Mouse (Mus musculus) limb, embryonic 12.5 days (tissue): Measurements from ENCODE around the gene Gm19426. TPM values are rescaled to one million over a fixed set of nuclear protein-coding genes. Genes with fewer than 3 reads are reported as not detected.

ENCODE experiments used
- ATAC-seq: fragments of 200-750 bp; cut with Nextera tagmentation; 2 replicates; pipeline ENCODE4 v1.8.0; 2017; ENCODE audit warnings: low read depth, moderate TSS enrichment; ENCODE audit not compliant: insufficient number of reproducible peaks, insufficient read depth, low FRiP score, low TSS enrichment
- H3K27ac ChIP-seq: fragments of 300-500 bp; sonication (generic); 2 replicates; pipeline ENCODE4 v1.5.1; 2016; ENCODE audit warnings: mild to moderate bottlenecking, moderate library complexity
- H3K27me3 ChIP-seq: fragments of 300-500 bp; sonication (generic); 2 replicates; pipeline ENCODE4 v1.6.1; 2016; ENCODE audit warnings: mild to moderate bottlenecking, moderate library complexity
- H3K36me3 ChIP-seq: fragments of 300-500 bp; sonication (generic); 2 replicates; pipeline ENCODE4 v1.6.1; 2016; ENCODE audit warnings: mild to moderate bottlenecking, moderate library complexity
- H3K4me1 ChIP-seq: fragments of 300-500 bp; sonication (generic); replicated peaks from 2 replicates; pipeline ENCODE4 v1.6.1; 2016
- H3K4me2 ChIP-seq: fragments of 300-500 bp; sonication (generic); 2 replicates; pipeline ENCODE4 v1.6.1; 2016; ENCODE audit warnings: mild to moderate bottlenecking, moderate library complexity
- H3K4me3 ChIP-seq: fragments of 300-500 bp; sonication (generic); replicated peaks from 2 replicates; pipeline ENCODE4 v1.5.1; 2016; ENCODE audit warnings: mild to moderate bottlenecking
- H3K9ac ChIP-seq: fragments of 300-500 bp; sonication (generic); replicated peaks from 2 replicates; pipeline ENCODE4 v1.6.1; 2016; ENCODE audit warnings: mild to moderate bottlenecking, moderate library complexity
- H3K9me3 ChIP-seq: fragments of 300-500 bp; sonication (generic); 2 replicates; pipeline ENCODE4 v1.6.1; 2016; ENCODE audit warnings: mild to moderate bottlenecking, moderate library complexity
- WGBS: fragments of 180-500 bp; shearing (Covaris S2); methylation state at CpG from one replicate; pipeline ENCODE4 v1.1.7; 2016; 5-methylcytosine and 5-hydroxymethylcytosine counted together
- polyA plus RNA-seq: library from polyadenylated mRNA; unstranded; fragments of >200 nt; fragmentation: Nextera tagmentation; extraction: Ambion mirVana; gene quantifications from 2 replicates; pipeline ENCODE4 v1.2.1, GENCODE M21; 2016

The Gm19426 gene
- polyA plus RNA-seq, 1 experiment from 2014 or later: 10.4 TPM

- Histone ChIP-seq H3K4me1 (no peaks in the 10 kb centered on the region), H3K36me3 (no peaks in the 10 kb centered on the region), H3K4me2 (no peak overlapping the region), H3K27ac (no peak overlapping the region), H3K4me3 (no peak overlapping the region), H3K27me3 (no peaks in the 10 kb centered on the region), H3K9me3 (no peaks in the 10 kb centered on the region), H3K9ac (no peak overlapping the region)
- ATAC-seq: no peak
- WGBS: 81% methylated on average over 6 of the region's 6 CpGs
These were observed 6.7 kb upstream of the Gm19426 start for GRCm38 (mm10) chr2:84750115-84750514.

GRCm38 (mm10) chr2:84744126-84744525, 671 bp upstream of the Gm19426 start:
- Histone ChIP-seq H3K9me3 (no peaks in the 10 kb centered on the region), H3K4me1 (peaks cover 39% of the 10 kb centered on the region), H3K27ac (peak overlapping the region; percentile 100), H3K36me3 (peaks cover 23% of the 10 kb centered on the region), H3K4me3 (peak overlapping the region; percentile 91), H3K9ac (peak overlapping the region; percentile 99), H3K4me2 (peak overlapping the region; percentile 98), H3K27me3 (no peaks in the 10 kb centered on the region)
- peak; percentile 13; the same call in 1 of the 2 replicates for ATAC-seq
- 0% methylated on average over 10 of the region's 10 CpGs for WGBS

- peak overlapping the region; percentile 98 for H3K4me2 ChIP-seq
- H3K4me3 ChIP-seq: peak overlapping the region; percentile 91
- H3K27ac ChIP-seq: peak overlapping the region; percentile 100
- no peaks in the 10 kb centered on the region for H3K9me3 ChIP-seq
- H3K9ac ChIP-seq: peak overlapping the region; percentile 99
- peak; percentile 88 for ATAC-seq
- no peaks in the 10 kb centered on the region for H3K27me3 ChIP-seq
- H3K36me3 ChIP-seq: peaks cover 23% of the 10 kb centered on the region
- WGBS: under 1% methylated on average over 25 of the region's 26 CpGs
- peaks cover 54% of the 10 kb centered on the region for H3K4me1 ChIP-seq
These were observed 788 bp downstream of the Gm19426 start for GRCm38 (mm10) chr2:84742451-84743283.

- peak overlapping the region; percentile 91 for H3K4me3 ChIP-seq
- H3K36me3 ChIP-seq: peaks cover 23% of the 10 kb centered on the region
- peak overlapping the region; percentile 99 for H3K9ac ChIP-seq
- peak overlapping the region; percentile 100 for H3K27ac ChIP-seq
- no peaks in the 10 kb centered on the region for H3K27me3 ChIP-seq
- H3K4me1 ChIP-seq: peaks cover 61% of the 10 kb centered on the region
- no peak for ATAC-seq
- no peaks in the 10 kb centered on the region for H3K9me3 ChIP-seq
- peak overlapping the region; percentile 98 for H3K4me2 ChIP-seq
- WGBS: 3% methylated on average over 5 of the region's 5 CpGs
These were observed 1.5 kb downstream of the Gm19426 start for GRCm38 (mm10) chr2:84741841-84742450.

GRCm38 (mm10) chr2:84740608-84741333, 2.7 kb downstream of the Gm19426 start:
- no peaks in the 10 kb centered on the region for H3K27me3 ChIP-seq
- peak overlapping the region; percentile 98 for H3K4me2 ChIP-seq
- WGBS: 83% methylated on average over 15 of the region's 15 CpGs
- no peak overlapping the region; the same call in 1 of the 2 replicates for H3K9ac ChIP-seq
- H3K36me3 ChIP-seq: peaks cover 23% of the 10 kb centered on the region
- H3K27ac ChIP-seq: peak overlapping the region; percentile 67
- peaks cover 73% of the 10 kb centered on the region for H3K4me1 ChIP-seq
- peak overlapping the region; percentile 91 for H3K4me3 ChIP-seq
- no peak for ATAC-seq
- no peaks in the 10 kb centered on the region for H3K9me3 ChIP-seq

GRCm38 (mm10) chr2:84738271-84738911, 5.1 kb downstream of the Gm19426 start:
- no peak overlapping the region for H3K9ac ChIP-seq
- H3K36me3 ChIP-seq: peaks cover 23% of the 10 kb centered on the region
- H3K4me2 ChIP-seq: peak overlapping the region; percentile 48
- no peak for ATAC-seq
- 1% methylated on average over 12 of the region's 12 CpGs for WGBS
- peak overlapping the region; percentile 13; the same call in 1 of the 2 replicates for H3K4me3 ChIP-seq
- H3K9me3 ChIP-seq: no peaks in the 10 kb centered on the region
- H3K27ac ChIP-seq: peak overlapping the region; percentile 79
- H3K27me3 ChIP-seq: no peaks in the 10 kb centered on the region
- H3K4me1 ChIP-seq: peaks cover 84% of the 10 kb centered on the region

- Histone ChIP-seq H3K27ac (peak overlapping the region; percentile 79), H3K4me3 (peak overlapping the region; percentile 50), H3K4me2 (peak overlapping the region; percentile 48), H3K27me3 (no peaks in the 10 kb centered on the region), H3K4me1 (peaks cover 87% of the 10 kb centered on the region), H3K9me3 (no peaks in the 10 kb centered on the region), H3K36me3 (peaks cover 23% of the 10 kb centered on the region), H3K9ac (peak overlapping the region; percentile 42; the same call in 1 of the 2 replicates)
- WGBS: 3% methylated on average over 8 of the region's 8 CpGs
- ATAC-seq: no peak
These were observed 6.0 kb downstream of the Gm19426 start for GRCm38 (mm10) chr2:84737451-84737925.

GRCm38 (mm10) chr2:84736312-84737161, 6.9 kb downstream of the Gm19426 start:
- Histone ChIP-seq H3K9me3 (no peaks in the 10 kb centered on the region), H3K4me3 (peak overlapping the region; percentile 50), H3K4me2 (peak overlapping the region; percentile 48), H3K36me3 (peaks cover 18% of the 10 kb centered on the region), H3K27me3 (no peaks in the 10 kb centered on the region), H3K27ac (peak overlapping the region; percentile 79), H3K9ac (peak overlapping the region; percentile 31; the same call in 1 of the 2 replicates), H3K4me1 (peaks cover 80% of the 10 kb centered on the region)
- 10% methylated on average over 27 of the region's 27 CpGs for WGBS
- ATAC-seq: no peak

GRCm38 (mm10) chr2:84735346-84735920, 8.0 kb downstream of the Gm19426 start:
- H3K27ac ChIP-seq: peak overlapping the region; percentile 56; the same call in 1 of the 2 replicates
- peak overlapping the region; percentile 75 for H3K4me2 ChIP-seq
- H3K4me3 ChIP-seq: peak overlapping the region; percentile 50
- H3K9me3 ChIP-seq: no peaks in the 10 kb centered on the region
- no peak for ATAC-seq
- H3K9ac ChIP-seq: peak overlapping the region; percentile 74
- H3K36me3 ChIP-seq: peaks cover 8% of the 10 kb centered on the region
- H3K4me1 ChIP-seq: peaks cover 69% of the 10 kb centered on the region
- WGBS: 27% methylated on average over 7 of the region's 7 CpGs
- H3K27me3 ChIP-seq: no peaks in the 10 kb centered on the region
